Mouse (Mus musculus) C2C12 (cell line): ENCODE measurements around the gene Stat3.

ENCODE experiments used
- CEBPB ChIP-seq: IDR thresholded peaks from one replicate; pipeline ENCODE4 v1.6.1; 2011; ENCODE audit warnings: low read depth, mild to moderate bottlenecking, control low read depth, moderate library complexity
- CTCF ChIP-seq: IDR thresholded peaks from one replicate; pipeline ENCODE4 v1.5.1; 2011; ENCODE audit not compliant: control insufficient read depth, insufficient read depth, insufficient read length
- MYOD1 ChIP-seq: IDR thresholded peaks from one replicate; pipeline ENCODE4 v1.6.1; 2011; ENCODE audit warnings: low read depth; ENCODE audit not compliant: control insufficient read depth, insufficient read length
- MYOG ChIP-seq: IDR thresholded peaks from one replicate; pipeline ENCODE4 v1.6.1; 2011; ENCODE audit not compliant: control insufficient read depth, insufficient read length; ENCODE audit errors: extremely low read depth

GRCm38 (mm10) chr11:100973245-100973644 is 33.9 kb upstream of the Stat3 start:
- TF ChIP-seq CTCF (no peak), MYOG (no peak), CEBPB (no peak), MYOD1 (no peak)
